Mouse (Mus musculus) heart, embryonic 15.5 days (tissue): ENCODE results near the gene Duox2. TPM values are rescaled to one million over a fixed set of nuclear protein-coding genes. Genes with fewer than 3 reads are reported as not detected.

Experiments
- ATAC-seq: fragments of 200-750 bp; cut with Nextera tagmentation; replicated peaks from 2 replicates; pipeline ENCODE4 v1.8.0; 2017; ENCODE audit warnings: low read depth, moderate TSS enrichment; ENCODE audit not compliant: insufficient number of reproducible peaks, insufficient read depth, low FRiP score
- H3K27ac ChIP-seq: fragments of 300-500 bp; sonication (generic); 2 replicates; pipeline ENCODE4 v1.5.1; 2015; ENCODE audit warnings: mild to moderate bottlenecking, inconsistent platforms
- H3K27me3 ChIP-seq: fragments of 300-500 bp; sonication (generic); 2 replicates; pipeline ENCODE4 v1.6.1; 2015; ENCODE audit warnings: inconsistent platforms
- H3K36me3 ChIP-seq: fragments of 300-500 bp; sonication (generic); 2 replicates; pipeline ENCODE4 v1.6.1; 2015; ENCODE audit warnings: mild to moderate bottlenecking, inconsistent platforms
- H3K4me1 ChIP-seq: fragments of 300-500 bp; sonication (generic); replicated peaks from 2 replicates; pipeline ENCODE4 v1.6.1; 2015; ENCODE audit warnings: inconsistent platforms
- H3K4me2 ChIP-seq: fragments of 300-500 bp; sonication (generic); 2 replicates; pipeline ENCODE4 v1.6.1; 2015; ENCODE audit warnings: inconsistent platforms, mild to moderate bottlenecking, moderate library complexity
- H3K4me3 ChIP-seq: fragments of 300-500 bp; sonication (generic); 2 replicates; pipeline ENCODE4 v1.5.1; 2015; ENCODE audit warnings: mild to moderate bottlenecking, inconsistent platforms
- H3K9ac ChIP-seq: fragments of 300-500 bp; sonication (generic); 2 replicates; pipeline ENCODE4 v1.6.1; 2015; ENCODE audit warnings: mild to moderate bottlenecking, inconsistent platforms
- H3K9me3 ChIP-seq: fragments of 300-500 bp; sonication (generic); replicated peaks from 2 replicates; pipeline ENCODE4 v1.6.1; 2016; ENCODE audit warnings: inconsistent platforms
- WGBS: fragments of 180-500 bp; shearing (Covaris S2); methylation state at CpG from one replicate; pipeline ENCODE4 v1.1.7; 2015; ENCODE audit warnings: mixed read lengths; 5-methylcytosine and 5-hydroxymethylcytosine counted together
- polyA plus RNA-seq: library from polyadenylated mRNA; unstranded; fragments of >200 nt; fragmentation: Nextera tagmentation; extraction: Ambion mirVana; gene quantifications from 2 replicates; pipeline ENCODE4 v1.2.1, GENCODE M21; 2015

The Duox2 gene
- polyA plus RNA-seq, 1 experiment from 2014 or later, result 0.13 TPM

DNA sequence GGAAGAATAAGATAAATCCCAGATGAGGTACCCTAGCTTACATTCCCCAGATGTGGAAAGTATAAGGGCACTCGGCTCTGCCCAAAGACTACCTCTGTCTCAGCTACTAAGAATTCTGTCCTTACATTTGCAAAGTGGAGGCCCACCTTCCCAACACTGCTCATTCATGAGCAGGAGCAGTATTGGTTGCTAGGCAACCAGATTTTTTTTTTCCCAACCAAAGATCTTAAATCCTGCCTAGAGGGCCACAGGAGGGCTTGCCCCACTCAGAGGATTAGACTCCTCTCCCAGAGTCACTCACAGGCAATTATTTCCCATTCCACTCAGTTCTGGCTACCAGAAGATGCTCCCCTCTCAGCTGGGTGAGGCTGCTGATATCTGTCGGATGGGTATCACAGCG is 33.6 kb downstream of the Duox2 start:
- no peak overlapping the region for H3K4me3 ChIP-seq
- H3K4me2 ChIP-seq, result no peak overlapping the region
- no peak for ATAC-seq
- H3K27ac ChIP-seq, result no peak overlapping the region
- peaks cover 18% of the 10 kb centered on the region; the same call in 1 of the 2 replicates for H3K36me3 ChIP-seq
- 88% methylated on average over 3 of the region's 3 CpGs for WGBS
- no peak overlapping the region for H3K9ac ChIP-seq
- H3K27me3 ChIP-seq, result no peaks in the 10 kb centered on the region
- no peaks in the 10 kb centered on the region for H3K9me3 ChIP-seq
- H3K4me1 ChIP-seq, result no peaks in the 10 kb centered on the region

GRCm38 (mm10) chr2:122260729-122261128 is 37.5 kb downstream of the Duox2 start:
- Histone ChIP-seq H3K36me3 (peaks cover 18% of the 10 kb centered on the region; the same call in 1 of the 2 replicates), H3K4me2 (no peak overlapping the region), H3K27ac (no peak overlapping the region), H3K4me1 (no peaks in the 10 kb centered on the region), H3K9me3 (no peaks in the 10 kb centered on the region), H3K27me3 (no peaks in the 10 kb centered on the region), H3K4me3 (no peak overlapping the region), H3K9ac (no peak overlapping the region)
- WGBS, result 80% methylated on average over 5 of the region's 5 CpGs
- ATAC-seq, result no peak

GRCm38 (mm10) chr2:122255997-122256396 is 42.3 kb downstream of the Duox2 start:
- Histone ChIP-seq H3K27ac (no peak overlapping the region), H3K36me3 (peaks cover 10% of the 10 kb centered on the region; the same call in 1 of the 2 replicates), H3K4me1 (no peaks in the 10 kb centered on the region), H3K4me2 (no peak overlapping the region), H3K27me3 (no peaks in the 10 kb centered on the region), H3K9me3 (no peaks in the 10 kb centered on the region), H3K9ac (no peak overlapping the region), H3K4me3 (no peak overlapping the region)
- WGBS, result 92% methylated on average over 5 of the region's 5 CpGs
- ATAC-seq, result no peak

GRCm38 (mm10) chr2:122247786-122248185 is 50.5 kb downstream of the Duox2 start:
- H3K4me1 ChIP-seq, result peaks cover 7% of the 10 kb centered on the region; the same call in 1 of the 2 replicates
- H3K9me3 ChIP-seq, result no peaks in the 10 kb centered on the region
- H3K9ac ChIP-seq, result no peak overlapping the region
- H3K27me3 ChIP-seq, result no peaks in the 10 kb centered on the region
- ATAC-seq, result no peak
- WGBS, result 72% methylated on average over 10 of the region's 10 CpGs
- 0 out of 2 replicates have a peak, but pooled peaks cover 3% of the 10 kb centered on the region for H3K36me3 ChIP-seq
- H3K27ac ChIP-seq, result no peak overlapping the region
- no peak overlapping the region for H3K4me3 ChIP-seq
- no peak overlapping the region for H3K4me2 ChIP-seq

DNA sequence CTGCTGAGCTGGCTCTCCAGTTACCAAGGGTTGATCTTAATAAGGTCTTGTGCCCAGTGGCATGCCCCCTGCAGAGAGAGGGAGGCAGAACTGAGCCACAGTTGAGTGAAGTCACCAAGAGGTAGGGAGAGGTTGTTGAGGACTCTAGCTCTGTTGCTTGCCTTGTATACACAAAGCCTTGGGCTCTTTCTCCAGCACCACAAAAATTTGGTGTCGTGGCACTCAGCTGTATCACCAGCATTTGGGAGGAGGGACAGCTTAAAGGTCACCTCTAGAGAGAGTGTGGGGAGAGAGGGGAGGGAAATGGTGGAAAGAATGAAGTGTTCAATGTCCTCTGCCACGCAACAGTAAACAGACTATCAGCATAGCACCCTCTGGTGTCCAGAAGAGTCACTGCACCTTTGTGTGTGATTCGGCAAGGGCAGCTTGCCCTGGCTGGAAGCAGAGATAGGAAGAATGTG is 54.5 kb downstream of the Duox2 start:
- ATAC-seq, result 0 out of 2 replicates have a peak, but pooled peaks have one; percentile 31
- 0 out of 2 replicates have a peak, but pooled peaks cover 3% of the 10 kb centered on the region for H3K36me3 ChIP-seq
- no peak overlapping the region for H3K4me3 ChIP-seq
- H3K9me3 ChIP-seq, result no peaks in the 10 kb centered on the region
- peaks cover 7% of the 10 kb centered on the region; the same call in 1 of the 2 replicates for H3K4me1 ChIP-seq
- 0% methylated on average over 3 of the region's 3 CpGs for WGBS
- H3K27me3 ChIP-seq, result no peaks in the 10 kb centered on the region
- H3K27ac ChIP-seq, result no peak overlapping the region
- no peak overlapping the region for H3K9ac ChIP-seq
- no peak overlapping the region for H3K4me2 ChIP-seq

DNA sequence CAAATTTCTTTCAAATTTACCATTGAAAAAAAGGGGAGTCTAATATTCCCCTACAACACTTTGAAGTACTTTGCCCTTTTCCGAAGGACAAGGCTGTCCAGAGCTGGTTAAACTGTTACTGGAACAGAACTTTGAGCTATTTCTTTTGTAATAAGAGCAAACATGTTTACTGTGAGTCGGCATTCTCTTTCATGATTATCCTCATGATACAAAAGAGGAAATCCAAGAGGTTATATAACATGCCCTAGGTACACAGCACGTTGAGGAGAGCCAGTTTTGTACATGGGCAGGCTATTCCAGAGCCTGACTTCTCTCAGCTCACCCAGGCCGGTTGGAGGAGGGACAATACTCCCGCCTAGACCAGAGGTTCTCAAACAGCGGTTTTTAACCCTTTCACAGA is 56.3 kb downstream of the Duox2 start:
- Histone ChIP-seq H3K9me3 (no peaks in the 10 kb centered on the region), H3K4me3 (no peak overlapping the region), H3K4me2 (no peak overlapping the region), H3K36me3 (0 out of 2 replicates have a peak, but pooled peaks cover 2% of the 10 kb centered on the region), H3K4me1 (peaks cover 14% of the 10 kb centered on the region; the same call in 1 of the 2 replicates), H3K27me3 (no peaks in the 10 kb centered on the region), H3K9ac (no peak overlapping the region), H3K27ac (no peak overlapping the region)
- ATAC-seq, result no peak
- WGBS, result 69% methylated on average over 6 of the region's 6 CpGs

DNA sequence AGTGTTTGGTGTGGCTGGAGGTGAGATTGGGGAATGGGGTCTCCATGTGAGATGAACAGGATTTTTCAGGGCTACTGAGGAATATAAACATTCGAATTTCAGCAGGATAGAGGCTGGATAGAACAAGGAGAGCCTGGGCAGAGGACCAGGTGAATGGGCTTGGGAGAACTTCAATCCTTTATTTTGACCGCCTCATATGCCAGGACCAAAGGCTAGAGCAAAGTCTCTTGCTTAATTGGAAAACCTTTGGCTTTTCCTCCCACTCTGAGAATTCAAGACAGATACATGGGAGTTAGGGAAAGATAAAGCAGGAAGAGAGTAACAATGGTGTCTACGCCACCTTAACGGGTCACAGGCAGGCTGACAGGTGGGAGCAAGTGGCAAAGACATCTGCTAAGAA is 57.0 kb downstream of the Duox2 start:
- WGBS, result 85% methylated on average over 4 of the region's 4 CpGs
- Histone ChIP-seq H3K4me3 (no peak overlapping the region), H3K4me2 (no peak overlapping the region), H3K4me1 (peaks cover 16% of the 10 kb centered on the region; the same call in 1 of the 2 replicates), H3K36me3 (no peaks in the 10 kb centered on the region), H3K27me3 (no peaks in the 10 kb centered on the region), H3K9ac (no peak overlapping the region), H3K27ac (no peak overlapping the region), H3K9me3 (no peaks in the 10 kb centered on the region)
- no peak for ATAC-seq

DNA sequence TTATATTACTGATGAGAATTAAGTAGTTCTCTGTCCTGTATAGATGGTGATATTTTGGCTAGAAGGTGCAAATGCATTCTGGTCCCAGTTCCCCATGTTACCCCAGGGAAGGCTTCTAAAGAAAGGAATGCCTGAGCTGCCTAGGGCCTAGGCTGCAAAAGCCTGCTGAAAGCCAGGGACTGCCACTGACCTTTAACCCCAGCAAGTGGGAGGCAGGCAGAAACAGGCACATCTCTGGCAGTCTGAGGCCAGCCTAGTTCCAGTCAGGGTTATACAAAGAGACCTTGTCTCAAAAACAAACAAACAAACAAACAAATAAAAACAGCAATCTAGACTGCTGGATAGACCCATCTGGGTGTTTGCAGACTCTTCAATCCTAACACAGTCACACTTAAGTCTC is 57.5 kb downstream of the Duox2 start:
- H3K36me3 ChIP-seq, result no peaks in the 10 kb centered on the region
- H3K4me2 ChIP-seq, result no peak overlapping the region
- H3K27me3 ChIP-seq, result no peaks in the 10 kb centered on the region
- H3K4me1 ChIP-seq, result peaks cover 18% of the 10 kb centered on the region; the same call in 1 of the 2 replicates
- H3K9ac ChIP-seq, result no peak overlapping the region
- no peak overlapping the region for H3K4me3 ChIP-seq
- H3K27ac ChIP-seq, result no peak overlapping the region
- no peak for ATAC-seq
- no peaks in the 10 kb centered on the region for H3K9me3 ChIP-seq

DNA sequence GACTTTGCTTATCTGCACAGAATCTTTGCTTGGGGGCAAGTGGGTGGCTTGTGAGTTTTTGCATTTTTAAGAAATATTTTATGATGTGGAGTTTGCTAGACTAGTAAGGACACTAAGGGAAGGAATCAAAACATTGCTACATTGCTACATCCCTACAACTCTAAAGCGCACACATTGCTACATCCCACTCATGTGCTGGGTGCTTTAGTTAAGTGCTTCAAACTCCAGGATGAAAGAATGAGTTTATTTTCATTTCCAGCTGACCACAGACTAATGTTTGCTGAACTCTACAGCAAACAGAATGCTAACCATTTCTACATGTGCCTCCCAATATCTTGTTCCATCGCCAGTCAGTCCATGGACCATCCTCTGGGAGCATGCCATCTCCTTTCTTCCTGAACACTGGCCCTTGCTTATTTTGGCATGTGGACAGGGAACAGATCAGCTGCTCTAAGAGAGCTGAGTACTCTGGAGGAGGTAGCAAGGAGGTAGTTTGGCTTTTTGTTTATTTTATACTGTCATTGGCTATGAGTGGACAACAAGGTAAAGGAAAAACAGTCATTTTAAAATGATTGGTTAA is 60.3 kb downstream of the Duox2 start:
- no peak overlapping the region for H3K27ac ChIP-seq
- no peaks in the 10 kb centered on the region for H3K27me3 ChIP-seq
- H3K4me1 ChIP-seq, result peaks cover 17% of the 10 kb centered on the region
- no peak for ATAC-seq
- H3K36me3 ChIP-seq, result no peaks in the 10 kb centered on the region
- no peak overlapping the region for H3K9ac ChIP-seq
- WGBS, result 74% methylated on average over 2 of the region's 2 CpGs
- no peak overlapping the region for H3K4me2 ChIP-seq
- no peaks in the 10 kb centered on the region for H3K9me3 ChIP-seq
- H3K4me3 ChIP-seq, result no peak overlapping the region

DNA sequence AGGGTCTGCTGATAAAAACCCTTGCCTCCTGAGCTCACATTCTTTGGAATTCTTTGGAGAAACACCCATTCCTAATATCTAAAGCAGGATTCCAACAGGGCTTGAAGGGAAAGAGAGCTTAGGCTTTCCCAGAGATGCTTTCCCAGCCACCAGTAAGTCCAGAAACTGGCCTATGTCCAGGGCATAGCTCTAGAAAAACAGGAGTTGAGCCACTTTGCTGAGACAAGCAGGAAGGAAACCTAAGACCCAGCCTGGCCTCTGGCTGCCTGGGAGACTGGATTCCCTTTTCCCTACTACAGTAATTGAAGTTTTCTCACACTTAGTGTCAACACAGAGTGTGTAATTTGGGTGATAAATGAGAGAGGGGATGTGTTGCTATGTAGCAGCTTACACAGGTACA is 61.9 kb downstream of the Duox2 start:
- H3K9ac ChIP-seq, result no peak overlapping the region
- H3K4me1 ChIP-seq, result peaks cover 17% of the 10 kb centered on the region
- H3K27me3 ChIP-seq, result no peaks in the 10 kb centered on the region
- no peak overlapping the region for H3K27ac ChIP-seq
- ATAC-seq, result no peak
- H3K4me3 ChIP-seq, result no peak overlapping the region
- no peaks in the 10 kb centered on the region for H3K9me3 ChIP-seq
- H3K36me3 ChIP-seq, result no peaks in the 10 kb centered on the region
- H3K4me2 ChIP-seq, result no peak overlapping the region

DNA sequence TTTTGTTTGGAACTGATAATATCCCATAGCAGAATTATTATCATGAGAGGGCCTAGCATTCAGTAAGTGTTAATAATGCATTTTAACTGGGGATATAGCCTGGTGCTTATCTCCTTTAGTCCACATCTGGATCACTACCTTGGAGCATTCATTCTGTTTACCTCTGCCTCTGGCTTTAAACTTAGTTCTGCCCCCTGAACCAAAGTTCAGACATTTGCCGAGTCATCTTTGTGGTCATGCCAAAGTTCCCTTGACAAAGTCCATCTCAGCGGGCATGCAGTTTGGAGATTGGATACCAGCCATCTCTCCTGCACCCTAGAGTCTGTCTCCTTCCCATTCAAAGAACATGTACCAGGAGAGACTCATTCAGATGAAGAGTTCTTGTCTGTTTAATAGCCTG is 62.8 kb downstream of the Duox2 start:
- H3K4me2 ChIP-seq, result peak overlapping the region; percentile 81
- H3K27ac ChIP-seq, result no peak overlapping the region
- no peak for ATAC-seq
- H3K4me3 ChIP-seq, result peak overlapping the region; percentile 66
- no peaks in the 10 kb centered on the region for H3K9me3 ChIP-seq
- H3K9ac ChIP-seq, result no peak overlapping the region
- H3K4me1 ChIP-seq, result peaks cover 17% of the 10 kb centered on the region
- no peaks in the 10 kb centered on the region for H3K27me3 ChIP-seq
- WGBS, result 66% methylated on average over 2 of the region's 2 CpGs
- no peaks in the 10 kb centered on the region for H3K36me3 ChIP-seq

DNA sequence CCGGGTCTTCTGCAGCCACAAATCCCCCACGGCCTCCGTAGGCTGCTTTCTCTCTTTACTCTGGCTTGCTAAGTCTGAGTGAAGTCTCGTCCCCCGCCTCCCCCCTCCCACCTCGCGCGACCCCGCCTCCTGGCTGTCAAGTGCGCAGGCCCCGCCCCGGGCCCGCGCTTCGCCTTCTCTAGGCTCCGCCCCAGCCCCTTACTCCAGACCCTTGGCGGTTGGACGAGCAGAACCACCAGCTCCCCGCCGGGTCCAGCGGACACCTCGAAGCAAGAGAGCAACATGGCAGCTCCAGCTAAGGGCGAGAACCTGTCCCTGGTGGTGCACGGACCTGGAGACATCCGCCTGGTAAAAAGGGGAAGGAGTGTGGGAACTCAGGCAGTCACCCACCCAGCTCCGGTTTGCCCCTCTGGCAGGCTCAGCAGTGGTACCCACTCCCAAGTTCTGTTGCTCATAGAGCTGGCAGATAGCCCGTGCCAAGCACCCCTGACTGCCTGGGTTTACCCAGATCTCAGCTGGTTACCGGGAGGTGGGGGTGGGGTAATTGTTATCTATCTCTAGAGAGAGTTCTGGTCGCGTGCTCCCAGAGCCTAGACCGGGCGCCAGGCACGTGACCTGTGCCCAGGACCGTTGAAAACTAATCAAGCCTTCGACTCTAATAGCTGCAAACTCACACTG is 63.5 kb downstream of the Duox2 start, which contains the start of gene Sord:
Gene Sord, plus strand, starts transcription at position 139 of the 678 bp plus-strand sequence.
- Histone ChIP-seq H3K9ac (peak within 1 kb of the TSS; percentile 63), H3K36me3 (no peaks in the 10 kb centered on the region)
- 1% methylated on average over 35 of the region's 35 CpGs for WGBS

More for the DNA sequence above, 63.5 kb downstream of the Duox2 start, which contains the start of gene Sord:
- Histone ChIP-seq H3K27ac (peak within 1 kb of the TSS; percentile 76), H3K9me3 (no peaks in the 10 kb centered on the region), H3K4me1 (peaks cover 17% of the 10 kb centered on the region), H3K4me2 (peak within 1 kb of the TSS; percentile 81), H3K27me3 (no peaks in the 10 kb centered on the region), H3K4me3 (peak within 1 kb of the TSS; percentile 66)
- peak; percentile 93 for ATAC-seq
